Mouse (Mus musculus): ENCODE data around the gene Sun5. TPM values are rescaled to one million over a fixed set of nuclear protein-coding genes. Genes with fewer than 3 reads are reported as not detected.
"Not testable (repeated sequence)": the region's sequence is repeated elsewhere in the genome, so short reads cannot be mapped to it uniquely, and the experiment has no call there.

The Sun5 gene
- total RNA-seq, 1 experiment, result not detected

DNA sequence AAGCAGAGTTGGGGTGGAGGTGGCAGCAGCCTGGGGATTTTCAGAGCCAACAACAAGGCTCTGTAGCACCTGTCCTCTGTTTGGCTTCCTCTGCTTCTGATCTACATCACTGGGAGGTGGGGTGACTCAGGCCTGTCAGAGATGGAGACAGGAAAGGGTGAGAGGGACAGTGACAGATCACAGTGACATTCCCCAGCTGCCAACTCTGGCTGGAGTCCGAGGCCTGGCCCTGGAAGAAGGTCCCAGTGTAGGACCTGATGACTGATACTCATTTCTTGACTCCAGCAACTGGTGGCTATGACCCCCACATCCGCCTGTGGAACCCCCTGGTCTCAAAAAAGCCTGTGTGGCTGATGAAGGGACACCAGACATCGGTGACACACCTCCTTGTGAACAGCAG, 61.0 kb downstream of the Sun5 start:
- DNase-seq (ENCODE audit: low read depth, low spot score), result no peak
- no peaks in the 10 kb centered on the region for H3K36me3 ChIP-seq (ENCODE audit: control insufficient read depth, insufficient read depth, low read length, poor library complexity, severe bottlenecking)
- no peak overlapping the region for H3K9ac ChIP-seq (ENCODE audit: insufficient read depth, low read depth, low read length, poor library complexity, severe bottlenecking)
- no peak overlapping the region for H3K4me3 ChIP-seq (ENCODE audit: insufficient read depth in 1 of 2, low read depth in 1 of 2, low read length in 2 of 2, poor library complexity in 1 of 2, severe bottlenecking in 1 of 2)
- H3K4me1 ChIP-seq (ENCODE audit: control insufficient read depth in 2 of 2, insufficient read depth in 2 of 2, low read length in 2 of 2, poor library complexity in 1 of 2), result no peaks in the 10 kb centered on the region
- no peak overlapping the region for H3K27ac ChIP-seq (ENCODE audit: insufficient read depth, low read depth, low read length, poor library complexity, severe bottlenecking)
- no peaks in the 10 kb centered on the region for H3K9me3 ChIP-seq (ENCODE audit: control insufficient read depth, insufficient read depth, low read depth, low read length)
- in situ Hi-C loops (cut with MboI; ENCODE audit: low sequenced_read_pairs in 2 of 2, unreplicated experiment in 2 of 2), result no loop called here
- TF ChIP-seq MAFK (IDR thresholded peaks at IDR 0.05; ENCODE audit: insufficient read depth, low read depth, low read length) (no peak), ZNF384 (IDR thresholded peaks at IDR 0.05; ENCODE audit: low read depth, low read length) (no peak), HCFC1 (IDR thresholded peaks at IDR 0.05; ENCODE audit: borderline replicate concordance, insufficient read depth, low read length) (no peak), CHD2 (IDR thresholded peaks at IDR 0.05; ENCODE audit: low read depth, low read length) (no peak)

DNA sequence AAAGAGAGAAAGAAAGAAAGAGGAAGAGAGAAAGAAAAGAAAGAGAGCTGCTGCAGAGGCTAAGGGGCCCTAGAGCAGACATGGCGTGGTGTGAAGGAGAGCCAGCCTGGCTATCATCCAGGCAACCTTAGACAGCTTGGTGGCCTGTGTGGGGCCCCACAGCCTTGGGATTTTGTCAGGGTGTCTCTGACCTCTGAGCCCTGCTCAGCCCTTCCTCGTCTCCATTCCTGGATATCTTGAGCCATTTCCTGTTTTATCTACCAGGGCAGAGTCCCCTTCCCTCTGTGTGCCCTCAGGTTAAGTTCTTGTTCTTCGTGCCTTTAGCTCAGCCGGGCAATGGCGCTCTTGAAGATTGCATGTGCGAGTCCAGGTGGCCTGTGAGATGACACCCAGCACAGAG, 62.0 kb downstream of the Sun5 start:
- Histone ChIP-seq H3K4me1 (ENCODE audit: control insufficient read depth in 2 of 2, insufficient read depth in 2 of 2, low read length in 2 of 2, poor library complexity in 1 of 2) (no peaks in the 10 kb centered on the region), H3K36me3 (ENCODE audit: control insufficient read depth, insufficient read depth, low read length, poor library complexity, severe bottlenecking) (no peaks in the 10 kb centered on the region), H3K9me3 (ENCODE audit: control insufficient read depth, insufficient read depth, low read depth, low read length) (no peaks in the 10 kb centered on the region), H3K9ac (ENCODE audit: insufficient read depth, low read depth, low read length, poor library complexity, severe bottlenecking) (no peak overlapping the region), H3K27ac (ENCODE audit: insufficient read depth, low read depth, low read length, poor library complexity, severe bottlenecking) (no peak overlapping the region), H3K4me3 (ENCODE audit: insufficient read depth in 1 of 2, low read depth in 1 of 2, low read length in 2 of 2, poor library complexity in 1 of 2, severe bottlenecking in 1 of 2) (no peak overlapping the region)
- TF ChIP-seq ZC3H11A (IDR thresholded peaks at IDR 0.05; ENCODE audit: borderline replicate concordance, low read depth, low read length) (no peak), HCFC1 (IDR thresholded peaks at IDR 0.05; ENCODE audit: borderline replicate concordance, insufficient read depth, low read length) (no peak)
- no peak for DNase-seq (ENCODE audit: low read depth, low spot score)
- in situ Hi-C loops (cut with MboI; ENCODE audit: low sequenced_read_pairs in 2 of 2, unreplicated experiment in 2 of 2), result no loop called here

DNA sequence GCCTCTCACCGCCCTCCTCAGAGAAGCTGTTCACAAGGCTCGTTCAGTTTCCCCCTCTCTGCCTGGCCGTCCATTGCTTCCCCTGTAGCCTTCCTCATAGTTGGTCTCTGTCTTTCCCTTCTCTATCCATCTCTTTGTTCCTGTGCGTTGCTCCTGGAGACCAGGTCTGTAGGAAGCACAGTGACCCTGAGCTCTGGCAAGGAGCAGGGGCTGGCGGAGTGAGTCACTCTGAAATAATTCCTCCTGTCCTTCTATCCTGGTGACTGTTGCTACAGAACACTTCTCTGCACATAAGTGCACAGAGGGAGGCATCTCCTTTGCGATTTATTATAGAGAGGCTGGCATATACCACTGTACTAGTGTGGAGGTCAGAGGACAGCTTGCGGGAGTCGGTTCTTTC, 62.7 kb downstream of the Sun5 start:
- H3K9me3 ChIP-seq (ENCODE audit: control insufficient read depth, insufficient read depth, low read depth, low read length), result no peaks in the 10 kb centered on the region
- no peaks in the 10 kb centered on the region for H3K36me3 ChIP-seq (ENCODE audit: control insufficient read depth, insufficient read depth, low read length, poor library complexity, severe bottlenecking)
- H3K27ac ChIP-seq (ENCODE audit: insufficient read depth, low read depth, low read length, poor library complexity, severe bottlenecking), result no peak overlapping the region
- TF ChIP-seq ZC3H11A (IDR thresholded peaks at IDR 0.05; ENCODE audit: borderline replicate concordance, low read depth, low read length) (no peak), MAFK (IDR thresholded peaks at IDR 0.05; ENCODE audit: insufficient read depth, low read depth, low read length) (no peak), ZNF384 (IDR thresholded peaks at IDR 0.05; ENCODE audit: low read depth, low read length) (no peak), HCFC1 (IDR thresholded peaks at IDR 0.05; ENCODE audit: borderline replicate concordance, insufficient read depth, low read length) (no peak), CHD2 (IDR thresholded peaks at IDR 0.05; ENCODE audit: low read depth, low read length) (no peak)
- H3K4me1 ChIP-seq (ENCODE audit: control insufficient read depth in 2 of 2, insufficient read depth in 2 of 2, low read length in 2 of 2, poor library complexity in 1 of 2), result no peaks in the 10 kb centered on the region
- no peak for DNase-seq (ENCODE audit: low read depth, low spot score)
- in situ Hi-C loops (cut with MboI; ENCODE audit: low sequenced_read_pairs in 2 of 2, unreplicated experiment in 2 of 2), result no loop called here
- no peak overlapping the region for H3K9ac ChIP-seq (ENCODE audit: insufficient read depth, low read depth, low read length, poor library complexity, severe bottlenecking)
- H3K4me3 ChIP-seq (ENCODE audit: insufficient read depth in 1 of 2, low read depth in 1 of 2, low read length in 2 of 2, poor library complexity in 1 of 2, severe bottlenecking in 1 of 2), result no peak overlapping the region

DNA sequence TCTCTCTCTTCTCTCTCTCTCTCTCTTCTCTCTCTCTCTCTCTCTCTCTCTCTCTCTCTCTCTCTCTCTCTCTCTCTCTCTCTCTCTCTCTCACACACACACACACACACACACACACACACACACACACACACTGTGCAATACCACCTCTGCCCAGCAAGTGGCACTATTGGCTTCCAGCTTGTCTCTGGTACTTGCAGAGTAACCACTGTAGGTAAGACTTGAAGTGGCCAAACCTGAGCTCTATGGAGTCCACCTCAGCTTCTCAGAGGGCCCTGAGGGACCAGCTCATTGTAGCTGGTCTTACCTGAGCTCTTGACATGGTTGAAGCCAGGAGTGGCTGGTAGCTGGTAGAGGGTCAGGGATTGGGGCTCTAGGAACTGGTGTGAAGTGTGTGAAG, 63.4 kb downstream of the Sun5 start:
- in situ Hi-C loops (cut with MboI; ENCODE audit: low sequenced_read_pairs in 2 of 2, unreplicated experiment in 2 of 2); H3K9me3 ChIP-seq (ENCODE audit: control insufficient read depth, insufficient read depth, low read depth, low read length); H3K36me3 ChIP-seq (ENCODE audit: control insufficient read depth, insufficient read depth, low read length, poor library complexity, severe bottlenecking); H3K27ac ChIP-seq (ENCODE audit: insufficient read depth, low read depth, low read length, poor library complexity, severe bottlenecking); H3K4me3 ChIP-seq (ENCODE audit: insufficient read depth in 1 of 2, low read depth in 1 of 2, low read length in 2 of 2, poor library complexity in 1 of 2, severe bottlenecking in 1 of 2); H3K9ac ChIP-seq (ENCODE audit: insufficient read depth, low read depth, low read length, poor library complexity, severe bottlenecking); H3K4me1 ChIP-seq (ENCODE audit: control insufficient read depth in 2 of 2, insufficient read depth in 2 of 2, low read length in 2 of 2, poor library complexity in 1 of 2): not testable (repeated sequence)
- peak; percentile 24; the same call in 1 of the 2 replicates for TF ChIP-seq ZC3H11A (IDR thresholded peaks at IDR 0.05; ENCODE audit: borderline replicate concordance, low read depth, low read length)
- peak; percentile 45 for DNase-seq (ENCODE audit: low read depth, low spot score)

Other genes with a start within 250 kb of the Sun5 start
- 9.1 and 12.7 TPM in 2 replicates for gene Commd7, start 238.3 kb downstream of the Sun5 start, total RNA-seq (2012; rRNA removed)
- gene Dnmt3b, start 221.6 kb downstream of the Sun5 start, total RNA-seq (2012; rRNA removed), result 136 and 183 TPM in 2 replicates
- gene Dnmt3c, start 174.4 kb downstream of the Sun5 start, total RNA-seq (2012; rRNA removed), result 0.27 TPM in 1 of 2 replicates, not detected in the other
- 23.8 and 67.4 TPM in 2 replicates for gene Mapre1, start 129.8 kb downstream of the Sun5 start, total RNA-seq (2012; rRNA removed)
- gene Efcab8, start 91.2 kb downstream of the Sun5 start, total RNA-seq (2012; rRNA removed), result 1.2 TPM in 2 replicates
- gene Bpifb2, start 4.0 kb upstream of the Sun5 start, total RNA-seq (2012; rRNA removed), result not detected in 2 replicates
- gene Bpifb6, start 29.3 kb upstream of the Sun5 start, total RNA-seq (2012; rRNA removed), result not detected in 2 replicates
- gene Bpifb3, start 47.1 kb upstream of the Sun5 start, total RNA-seq (2012; rRNA removed), result not detected in 2 replicates
- gene Bpifb4, start 67.1 kb upstream of the Sun5 start, total RNA-seq (2012; rRNA removed), result not detected in 2 replicates
- gene Bpifa6, start 103.9 kb upstream of the Sun5 start, total RNA-seq (2012; rRNA removed), result not detected in 2 replicates
- not detected in 2 replicates for gene Bpifa2, start 137.2 kb upstream of the Sun5 start, total RNA-seq (2012; rRNA removed)